Mouse (Mus musculus) layer of hippocampus, adult 8-10 months (tissue): ENCODE measurements at regions not wholly inside any gene's neighbourhood (a gene's known extent, or its start where the extent isn't known, plus 50 kb on each side); places are given as distances from the start of the nearest gene placed in this dataset.

Source experiments
- DNase-seq, 2 experiments: peaks; one replicate each; pipeline ENCODE4 v3.0.0; 2022; ENCODE audit warnings: low spot score in 2 of 2

GRCm38 (mm10) chr12:68242683-68243082 is 916.3 kb downstream of the Rps29 start:
- DNase-seq: no peak

GRCm38 (mm10) chr12:68231803-68232202 is 927.2 kb downstream of the Rps29 start:
- peak in 1 of 2 experiments; percentile 11 for DNase-seq

GRCm38 (mm10) chr12:68217091-68217490 is 941.9 kb downstream of the Rps29 start:
- DNase-seq: no peak

GRCm38 (mm10) chr12:68208302-68208701 is 950.7 kb downstream of the Rps29 start:
- DNase-seq: peak; percentile 12 to 17

- no peak for DNase-seq
Measured at GRCm38 (mm10) chr12:68183858-68184257, 961.5 kb upstream of the Mdga2 start.

- DNase-seq: no peak
Measured at GRCm38 (mm10) chr12:68161317-68161716, 939.0 kb upstream of the Mdga2 start.

GRCm38 (mm10) chr12:68148066-68148465 is 925.7 kb upstream of the Mdga2 start:
- no peak for DNase-seq

GRCm38 (mm10) chr12:68139831-68140230 is 917.5 kb upstream of the Mdga2 start:
- no peak for DNase-seq

GRCm38 (mm10) chr12:68131776-68132175 is 909.4 kb upstream of the Mdga2 start:
- DNase-seq: no peak

- no peak for DNase-seq
Measured at GRCm38 (mm10) chr12:68115762-68116161, 893.4 kb upstream of the Mdga2 start.
